Mouse (Mus musculus): ENCODE results near the gene Ceacam16.

- peak; percentile 88 for TF ChIP-seq CTCF (IDR thresholded peaks at IDR 0.05; ENCODE audit: low read depth, low read length)
- TF ChIP-seq POLR2A (IDR thresholded peaks at IDR 0.05; ENCODE audit: extremely low read depth, insufficient read depth, low read length) = no peak
Measured at GRCm38 (mm10) chr7:19871943-19872601, 11.0 kb upstream of the Ceacam16 start.

Measured in liver, adult 2 months (tissue).